Mouse (Mus musculus) retina, embryonic 14.5 days (tissue): ENCODE data around the gene Hc.
A peak's percentile ranks its signal among the peaks of the same experiment; 100 is the strongest.

ENCODE experiments used
- DNase-seq: peaks from one replicate; pipeline ENCODE4 v3.0.0-alpha.2; 2015; ENCODE audit warnings: low spot score

Hc gene

GRCm38 (mm10) chr2:35061338-35061737 lies at the start of gene Hc:
Gene Hc (minus strand): TSS chr2:35061438.
- DNase-seq, result no peak

DNA sequence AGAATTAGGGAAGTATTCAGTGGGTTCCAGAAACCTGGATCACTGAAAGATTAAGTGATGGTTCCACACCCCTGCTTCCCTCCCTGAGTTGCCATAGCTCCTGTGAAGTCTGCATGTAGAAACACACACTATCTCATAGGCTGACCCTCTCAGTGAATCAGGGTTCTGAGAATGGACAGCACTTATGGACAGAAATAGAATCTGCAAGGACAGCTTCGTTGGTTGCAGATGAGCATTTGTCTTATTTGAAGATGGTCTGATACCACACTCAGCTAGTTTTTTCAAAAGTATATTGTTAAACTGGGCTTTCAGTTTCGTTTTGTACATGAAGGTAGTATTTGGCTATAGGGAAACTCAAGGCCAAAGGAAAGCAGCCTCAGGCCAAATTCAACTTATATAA lies 49.3 kb upstream of the Hc start:
- no peak for DNase-seq

GRCm38 (mm10) chr2:35109924-35110304 lies 48.7 kb upstream of the Hc start:
- DNase-seq, result no peak

- DNase-seq, result peak; percentile 96
Observed at GRCm38 (mm10) chr2:35109141-35109923, 48.1 kb upstream of the Hc start, which contains the start of gene Cntrl. Gene Cntrl (plus strand): TSS chr2:35109492.

DNA sequence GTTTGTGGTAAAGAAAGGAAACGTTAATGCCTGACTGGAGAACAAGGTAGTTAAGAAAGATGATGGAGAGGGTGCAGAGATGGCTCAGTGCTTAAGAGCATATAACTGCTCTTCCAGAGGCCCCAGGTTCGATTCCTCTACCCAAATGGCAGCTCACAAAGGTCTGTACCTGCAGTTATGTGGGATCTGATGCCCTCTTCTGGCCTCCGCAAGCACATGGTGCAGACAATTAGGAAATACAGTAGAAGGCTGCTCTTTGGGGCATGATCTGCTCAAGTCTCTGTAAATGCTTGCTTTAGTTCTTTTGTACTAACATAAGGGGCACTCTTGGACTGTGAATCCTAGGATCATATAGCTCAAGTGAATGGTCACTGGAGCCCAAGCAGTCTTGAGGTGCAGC lies 47.5 kb upstream of the Hc start:
- peak; percentile 55 for DNase-seq

GRCm38 (mm10) chr2:35107984-35108635 lies 46.9 kb upstream of the Hc start:
- DNase-seq, result peak; percentile 53

- DNase-seq, result no peak
Observed at GRCm38 (mm10) chr2:35104843-35105242, 43.6 kb upstream of the Hc start.

- DNase-seq, result no peak
Observed at GRCm38 (mm10) chr2:35103558-35103957, 42.3 kb upstream of the Hc start.

GRCm38 (mm10) chr2:35102777-35103176 lies 41.5 kb upstream of the Hc start:
- DNase-seq, result no peak

DNA sequence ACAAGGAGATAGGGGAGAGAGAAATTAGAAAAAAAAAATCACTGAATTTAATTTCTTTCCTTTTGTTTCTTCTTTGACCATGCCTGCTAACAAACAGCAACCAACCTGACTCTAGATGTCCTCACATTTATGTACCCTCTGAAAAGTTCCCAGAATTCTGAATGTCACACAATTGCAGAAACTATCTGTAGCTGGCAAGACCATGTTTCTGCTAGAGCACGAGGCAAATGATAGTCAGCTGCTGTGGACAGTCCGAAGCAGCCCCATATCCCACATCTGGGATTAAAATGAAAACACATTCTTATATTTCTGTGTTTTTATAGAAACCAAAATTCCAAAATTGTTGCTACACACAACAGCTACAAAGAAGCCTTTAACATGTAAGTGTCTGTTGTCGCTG lies 40.2 kb upstream of the Hc start, which contains the start of gene AI182371:
AI182371 (minus strand) TSS at position 101 of the 400 bp plus-strand sequence.
- DNase-seq, result no peak

DNA sequence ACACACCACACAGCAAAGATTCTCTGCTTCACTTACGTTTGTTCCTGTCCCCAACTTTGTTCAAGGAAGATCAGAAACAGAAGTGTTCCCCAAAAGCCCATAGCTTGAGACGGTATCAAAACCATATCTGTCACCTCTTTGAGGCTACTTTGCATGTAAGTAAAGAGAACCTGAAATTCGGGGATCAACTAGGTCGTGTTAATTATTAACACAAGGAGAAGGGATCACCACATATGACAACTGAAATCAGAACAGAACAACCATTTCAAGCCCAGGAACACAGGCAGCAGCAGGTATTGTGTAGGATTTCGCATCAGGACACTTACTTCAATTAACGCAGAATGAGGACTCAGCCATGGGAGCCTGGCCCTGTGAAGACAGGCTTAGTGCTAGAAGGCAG lies 39.3 kb upstream of the Hc start:
- no peak for DNase-seq

DNA sequence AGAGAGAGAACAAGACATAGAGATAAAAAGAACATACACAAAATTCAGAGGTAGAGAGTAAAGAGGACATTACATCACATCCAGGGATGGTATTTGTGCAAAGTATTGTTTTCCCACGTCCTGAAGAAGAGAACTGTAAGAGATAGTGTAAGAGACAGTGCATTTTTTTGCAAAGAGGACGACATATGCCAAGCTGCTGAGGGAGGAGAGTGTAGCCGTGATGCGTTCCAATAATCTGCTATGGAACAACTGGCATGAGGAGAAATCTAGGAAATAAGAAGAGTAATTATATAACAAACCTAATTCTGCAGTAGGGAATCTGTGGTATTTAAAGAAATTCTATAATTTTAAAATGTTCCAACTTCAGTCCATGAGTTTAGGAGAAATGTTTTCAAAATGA lies 26.2 kb upstream of the Hc start:
- DNase-seq, result no peak

- DNase-seq, result no peak
Observed at GRCm38 (mm10) chr2:35079166-35079565, 17.9 kb upstream of the Hc start.

GRCm38 (mm10) chr2:35074328-35074727 lies 13.1 kb upstream of the Hc start:
- no peak for DNase-seq

DNA sequence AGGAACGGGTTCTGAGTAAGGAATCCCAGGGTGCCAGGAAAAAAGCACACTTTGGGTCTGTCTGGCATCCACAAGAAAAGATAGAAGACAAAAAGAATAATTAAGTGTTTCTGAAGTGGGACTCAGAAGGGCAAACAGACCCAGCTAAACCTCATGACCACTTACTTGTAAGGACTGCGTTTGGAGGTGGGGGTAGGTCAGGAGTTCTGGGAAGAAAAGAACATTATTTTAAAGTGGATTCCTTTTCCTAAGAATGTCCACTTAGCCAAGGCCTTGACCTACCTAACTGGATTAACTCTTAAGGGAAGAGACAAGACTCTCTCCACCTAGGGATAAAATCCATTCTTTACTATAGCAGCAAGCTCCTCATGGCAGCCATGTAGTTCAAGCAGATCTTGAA lies 11.3 kb upstream of the Hc start:
- no peak for DNase-seq

- no peak for DNase-seq
Observed at GRCm38 (mm10) chr2:35070275-35070674, 9.0 kb upstream of the Hc start.

- DNase-seq, result no peak
Observed at GRCm38 (mm10) chr2:35069124-35069523, 7.9 kb upstream of the Hc start.

DNA sequence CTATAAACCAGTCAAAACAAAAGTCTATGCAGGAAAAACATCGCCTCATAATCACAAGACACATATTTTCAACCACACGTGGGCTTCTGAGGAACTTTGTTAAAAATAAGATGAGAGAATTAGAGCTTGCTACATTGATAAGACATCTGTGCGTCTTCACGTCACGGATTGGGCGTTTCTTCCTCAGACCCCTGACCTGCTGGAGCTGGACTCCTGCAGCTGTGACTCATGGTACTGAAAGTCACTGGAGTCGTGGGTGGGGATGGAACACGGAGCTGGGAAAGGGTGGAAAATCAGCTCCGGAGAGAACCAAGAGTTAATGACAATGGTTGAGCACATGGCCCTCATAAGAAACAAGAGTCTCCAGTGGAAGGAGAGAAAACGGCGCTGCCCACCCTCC lies 5.9 kb upstream of the Hc start:
- DNase-seq, result no peak

GRCm38 (mm10) chr2:35066525-35067082 lies 5.4 kb upstream of the Hc start:
- DNase-seq, result no peak

DNA sequence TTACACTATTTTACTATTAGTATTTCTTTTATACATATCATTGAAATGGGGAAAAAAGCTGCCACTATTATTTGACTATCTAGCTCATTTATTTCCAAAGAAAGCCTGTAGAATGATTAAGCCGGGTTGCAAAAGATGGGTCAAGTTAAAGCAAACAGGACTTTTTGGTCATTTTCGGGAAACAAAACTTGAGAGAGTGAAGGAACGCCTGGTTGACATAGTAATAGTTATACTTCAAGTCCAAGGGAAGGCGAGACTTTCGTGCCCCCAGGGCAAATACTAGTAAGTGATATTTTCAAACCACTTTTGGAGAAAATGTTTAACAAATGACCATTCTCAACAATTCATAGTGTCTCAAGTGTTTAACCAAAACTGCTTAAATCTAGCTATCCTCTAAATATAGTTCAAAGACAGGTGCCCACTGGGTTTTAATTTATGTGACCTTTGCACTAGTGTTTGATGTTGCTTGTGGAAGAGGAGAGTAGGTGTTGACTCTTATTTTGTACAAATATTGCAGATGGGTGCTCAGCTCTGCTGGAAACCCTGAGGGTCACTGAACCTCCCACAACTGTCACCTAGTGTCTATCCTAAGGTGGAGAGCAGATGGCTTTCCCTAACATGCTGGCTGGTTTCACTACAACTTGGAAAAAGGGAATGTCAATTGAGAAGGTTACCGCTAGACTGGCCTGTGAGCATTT lies 2.2 kb upstream of the Hc start:
- DNase-seq, result no peak

DNA sequence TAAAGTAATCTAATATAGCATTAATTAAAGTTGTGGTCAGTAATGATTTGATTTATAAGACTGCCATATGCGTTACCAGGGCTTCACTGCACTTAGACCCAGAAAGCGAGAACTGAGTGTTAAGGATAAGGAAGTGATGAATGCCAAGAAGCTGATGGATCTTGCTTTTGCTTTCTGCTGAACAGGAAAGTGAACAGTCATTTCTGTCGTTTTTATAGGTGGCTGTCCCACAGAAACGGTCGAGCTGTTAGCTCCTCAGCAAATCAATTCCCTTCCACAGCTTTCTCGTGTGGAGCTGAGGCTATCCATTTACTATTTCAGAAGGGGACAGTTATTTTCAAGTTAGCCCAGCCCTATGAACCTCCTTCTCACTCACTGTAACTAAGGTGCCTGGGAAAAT lies 341 bp downstream of the Hc start:
- no peak for DNase-seq

DNA sequence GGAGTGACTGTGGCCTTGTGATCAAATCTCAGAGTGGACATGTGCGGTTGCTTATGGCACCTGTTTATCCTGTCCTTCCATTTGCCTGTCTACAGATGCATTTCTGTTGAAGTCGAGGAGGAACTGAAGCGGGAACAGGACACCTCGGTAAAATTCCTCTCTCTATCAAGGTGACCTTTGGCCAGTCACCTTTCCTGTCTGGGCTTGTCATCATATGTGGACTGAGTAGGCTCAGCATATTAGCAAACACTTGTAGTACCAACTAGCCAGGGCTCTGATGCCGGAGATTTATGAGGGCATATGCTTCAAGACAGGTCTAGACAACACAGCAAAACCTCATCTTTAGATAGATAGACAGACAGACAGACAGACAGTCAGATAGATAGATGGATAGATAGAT lies 982 bp downstream of the Hc start:
- DNase-seq, result no peak

DNA sequence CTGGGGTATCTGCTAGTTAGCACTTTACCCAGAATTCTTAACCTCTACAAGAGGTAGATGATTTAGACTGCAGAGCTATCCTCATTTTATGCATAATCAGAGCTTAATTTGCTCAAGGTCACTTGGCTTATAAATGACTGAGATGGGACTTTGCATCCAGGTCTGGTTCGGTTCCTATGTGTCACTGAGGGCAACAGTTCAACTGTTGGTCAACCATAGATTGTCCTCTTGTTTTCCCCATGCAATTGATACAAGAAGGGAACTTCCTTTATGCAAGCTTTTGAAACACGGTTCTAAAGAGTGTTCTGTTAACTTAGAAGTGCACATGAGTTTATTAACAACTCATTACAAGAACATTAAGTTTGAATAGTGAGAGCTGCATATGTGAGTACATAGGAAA lies 2.9 kb downstream of the Hc start:
- no peak for DNase-seq
